In genomic region chr16:5203200-5203599, GRCm38 (mm10) we compare ENCODE assay signal across 7 mouse cellular contexts. TPM values are rescaled to one million over a fixed set of nuclear protein-coding genes. Genes with fewer than 3 reads are reported as not detected.
DNase-seq lines count a peak whose midpoint lies in the region; ATAC-seq and TF ChIP-seq lines count a peak whose summit lies in the region.

No protein-coding gene starts in this region.

- peak overlapping the region; percentile 40 for H3K4me3 ChIP-seq in myocyte

- peak; percentile 22 for DNase-seq in right cerebral cortex, postnatal 14 days
- DNase-seq in right cerebral cortex, postnatal 25 days = no peak
- DNase-seq in c-Kit-positive CD71-positive TER-119-negative erythroid progenitor cells, embryonic 14.5 days (ENCODE audit: low read depth) = peak; percentile 16
- DNase-seq in liver = peak; percentile 25
- DNase-seq in left cerebral cortex, adult 9 months (ENCODE audit: low spot score in 2 of 2) = no peak

- no peaks in the 10 kb centered on the region for H3K79me2 ChIP-seq in myocyte (ENCODE audit: control insufficient read depth, insufficient read depth)

- no peaks in the 10 kb centered on the region for H3K27me3 ChIP-seq in myocyte (ENCODE audit: control insufficient read depth, insufficient read depth, insufficient read length)

- peak; percentile 33 to 37; a peak in 3 of 4 replicates for ATAC-seq in hematopoietic stem cell, adult 5-6 weeks (replicated peaks in 1 of 2; ENCODE audit: insufficient read depth in 1 of 2, low FRiP score in 2 of 2, low TSS enrichment in 1 of 2, low read depth in 1 of 2, poor library complexity in 2 of 2, severe bottlenecking in 2 of 2)

- no peak for TF ChIP-seq POLR2A in myocyte (IDR thresholded peaks at IDR 0.05; ENCODE audit: insufficient read length, low read depth)

- no peaks in the 10 kb centered on the region for H3K36me3 ChIP-seq in myocyte (ENCODE audit: control insufficient read depth, insufficient read depth)

- H3K4me2 ChIP-seq in myocyte (ENCODE audit: low read depth) = peak overlapping the region; percentile 97

- H3ac ChIP-seq in myocyte (ENCODE audit: control insufficient read depth, insufficient read length) = peak overlapping the region; percentile 25

TF ChIP-seq in myocyte, 11 proteins besides CTCF, POLR2A, EP300 and RAD21:
- no peak for TF ChIP-seq USF1 (IDR thresholded peaks at IDR 0.05; ENCODE audit: low read depth)
- no peak for TF ChIP-seq CEBPB (IDR thresholded peaks at IDR 0.05; ENCODE audit: insufficient read depth, poor library complexity, severe bottlenecking)
- TF ChIP-seq REST (IDR thresholded peaks at IDR 0.05; ENCODE audit: insufficient read depth, insufficient read length) = no peak
- TF ChIP-seq MYOG (IDR thresholded peaks at IDR 0.05; ENCODE audit: control insufficient read depth in 1 of 3, insufficient read depth in 1 of 3, insufficient read length in 2 of 3, low read depth in 2 of 3) = no peak
- no peak for TF ChIP-seq TCF12 (IDR thresholded peaks at IDR 0.05; ENCODE audit: insufficient read depth, poor library complexity, severe bottlenecking)
- TF ChIP-seq POLR2AphosphoS2 (IDR thresholded peaks at IDR 0.05; ENCODE audit: insufficient read length, low read depth) = no peak
- no peak for TF ChIP-seq E2F4 (IDR thresholded peaks at IDR 0.05; ENCODE audit: insufficient read depth)
- no peak for TF ChIP-seq SRF (IDR thresholded peaks at IDR 0.05; ENCODE audit: control insufficient read depth, insufficient read length, low read depth)

RNA-seq across cellular contexts. Expression of gene Nagpa, which starts 0.6 kb away (rescaled TPM):
- total RNA-seq in hematopoietic stem cell, adult 5-6 weeks (2017) = 25.4 and 37.1 TPM in 2 replicates
- polyA plus RNA-seq in myocyte (2012; fragmentation: generic; extraction: Trizol) = 12.0 TPM

RNA-seq across cellular contexts. Expression of gene AU021092, which starts 18.9 kb away (rescaled TPM):
- not detected in 2 replicates for total RNA-seq in hematopoietic stem cell, adult 5-6 weeks (2017)
- polyA plus RNA-seq in myocyte (2012; fragmentation: generic; extraction: Trizol) = 1.3 TPM

RNA-seq across cellular contexts. Expression of gene Alg1, which starts 30.2 kb away (rescaled TPM):
- 14.4 and 17.3 TPM in 2 replicates for total RNA-seq in hematopoietic stem cell, adult 5-6 weeks (2017)
- 46.8 TPM for polyA plus RNA-seq in myocyte (2012; fragmentation: generic; extraction: Trizol)

RNA-seq across cellular contexts. Expression of gene Eef2kmt, which starts 52.6 kb away (rescaled TPM):
- total RNA-seq in hematopoietic stem cell, adult 5-6 weeks (2017) = 23.9 and 26.2 TPM in 2 replicates
- 21.0 TPM for polyA plus RNA-seq in myocyte (2012; fragmentation: generic; extraction: Trizol)

RNA-seq across cellular contexts. Expression of gene Sec14l5, which starts 56.3 kb away (rescaled TPM):
- total RNA-seq in hematopoietic stem cell, adult 5-6 weeks (2017) = not detected in 2 replicates
- polyA plus RNA-seq in myocyte (2012; fragmentation: generic; extraction: Trizol) = 0.05 TPM

Comparison
In these comparisons a context has a peak if more than half of its experiments do, and no peak if none do; other contexts are left out.
1. DNase-seq: peak in right cerebral cortex, postnatal 14 days (single experiment), c-Kit-positive CD71-positive TER-119-negative erythroid progenitor cells, embryonic 14.5 days (single experiment) and liver (single experiment); none in right cerebral cortex, postnatal 25 days (single experiment) and left cerebral cortex, adult 9 months (0 of 2).